Mouse (Mus musculus) adrenal gland (tissue): ENCODE measurements around the gene Calr.

Experiments used
- intact Hi-C: fragments of 180-260 bp; cut with DNase I; formaldehyde crosslinking; loops from one replicate; pipeline ENCODE4 v1.15.1; 2025
- long read RNA-seq, 2 experiments: library from polyadenylated mRNA; unstranded; transcript quantifications; one replicate each; pipeline ENCODE4 v2.0.0; 2020; ENCODE audit warnings: borderline replicate concordance in 1 of 2; ENCODE audit not compliant: insufficient replicate concordance in 1 of 2

Gene Calr
- long read RNA-seq, experiment 1, transcript Calr-201 (9 exons, 2,184 nt): major isoform, 59 of 77 reads
- long read RNA-seq, experiment 1, partial matches to known transcripts: 14 of 77 reads
- long read RNA-seq, experiment 1, other reads (novel, unspliced or antisense): 4 of 77 reads
- long read RNA-seq, experiment 2, transcript Calr-201 (9 exons, 2,184 nt): major isoform, 47 of 74 reads
- long read RNA-seq, experiment 2, transcript Calr-204 (5 exons, 943 nt): minor isoform, 5 of 74 reads
- long read RNA-seq, experiment 2, partial matches to known transcripts: 14 of 74 reads
- long read RNA-seq, experiment 2, other reads (novel, unspliced or antisense): 8 of 74 reads

DNA sequence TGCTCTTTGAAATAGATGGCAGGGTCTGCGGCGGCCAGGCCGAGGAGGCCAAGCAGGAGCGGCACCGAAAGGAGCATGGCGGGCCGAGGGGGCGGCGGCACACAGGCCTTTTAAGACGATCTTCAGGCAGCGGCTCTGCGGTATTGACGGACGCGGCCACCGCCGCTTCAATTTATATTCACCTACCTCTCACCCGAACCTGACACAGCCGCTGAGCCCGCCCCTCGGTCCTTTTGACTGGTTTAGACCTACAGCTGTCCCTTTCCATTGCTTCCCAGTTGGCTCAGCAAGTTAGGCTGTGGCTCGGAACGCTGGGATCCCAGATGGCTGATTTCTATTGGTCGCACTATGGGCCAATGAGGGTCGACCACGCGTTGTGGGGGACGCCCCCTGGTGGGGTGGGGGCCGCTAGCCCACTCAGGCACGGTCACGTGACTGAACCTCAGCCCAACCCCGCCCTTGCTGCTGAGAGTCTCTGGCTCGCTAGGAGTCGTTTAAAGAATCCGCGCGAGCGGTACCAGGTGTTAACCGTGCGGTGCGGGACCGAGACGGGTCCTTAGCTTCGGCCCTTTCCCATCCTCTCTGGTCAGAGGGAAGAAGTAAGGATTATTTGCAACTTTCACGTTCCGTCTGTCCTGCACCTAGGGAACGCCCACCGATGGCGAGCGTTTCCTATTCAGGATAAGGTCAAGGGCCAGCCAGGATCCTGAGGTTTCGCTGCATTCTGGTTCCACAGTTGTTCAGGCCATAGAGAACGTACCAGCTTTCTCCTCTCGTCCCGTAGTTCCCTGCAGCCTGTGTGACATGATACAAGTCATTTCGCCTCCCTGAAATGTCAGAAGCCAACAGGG lies at the start of gene Calr:
Gene Calr, minus strand, starts transcription at position 213 of the 851 bp plus-strand sequence.
- intact Hi-C loops: no loop called here

DNA sequence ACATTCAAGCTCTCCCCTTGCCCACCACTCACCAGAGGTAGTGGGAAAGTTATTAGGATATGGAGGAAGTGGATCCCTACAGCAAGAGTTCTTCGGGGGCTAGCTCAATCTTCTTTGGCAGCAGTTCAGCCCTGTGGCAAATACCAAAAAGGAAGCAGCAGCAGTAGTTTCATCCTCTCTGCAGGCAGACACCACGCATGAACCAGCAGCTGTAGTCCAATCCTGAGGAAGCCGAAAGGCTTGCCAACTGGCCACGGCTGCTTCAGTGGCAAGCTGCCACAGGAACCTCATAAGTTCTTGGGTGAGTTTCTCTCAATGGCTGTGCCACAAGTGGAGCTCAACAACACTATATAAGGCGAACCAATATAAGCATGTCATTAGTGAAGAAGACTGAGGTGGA lies 49.2 kb upstream of the Calr start:
- intact Hi-C loops: no loop called here

- intact Hi-C loops: no loop called here
These were observed 47.0 kb upstream of the Calr start, which contains the start of gene Gcdh for GRCm38 (mm10) chr8:84893709-84894134. Gene Gcdh (minus strand): TSS chr8:84893921.

- intact Hi-C loops: no loop called here
These were observed 46.4 kb upstream of the Calr start for GRCm38 (mm10) chr8:84892993-84893708.

- intact Hi-C loops: no loop called here
These were observed 42.4 kb upstream of the Calr start for GRCm38 (mm10) chr8:84889141-84889540.

DNA sequence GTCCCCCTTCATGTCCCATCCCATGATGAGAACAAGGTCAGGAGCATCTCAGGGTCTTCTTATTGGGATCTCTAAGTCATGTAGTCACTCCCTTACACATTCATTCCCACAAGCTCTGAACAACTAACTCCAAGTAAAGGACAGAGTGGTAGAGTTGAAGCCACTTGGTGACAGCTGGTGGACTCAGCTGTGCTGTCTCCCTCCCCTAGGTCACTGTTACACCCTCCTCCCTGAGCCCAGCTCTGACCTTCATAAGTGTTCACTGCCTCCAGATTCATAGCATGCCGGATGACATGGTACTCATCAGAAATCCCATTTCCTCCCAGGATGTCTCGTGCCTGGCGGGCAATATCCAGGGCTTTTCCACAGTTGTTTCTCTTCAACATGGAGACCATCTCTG lies 41.5 kb upstream of the Calr start:
- intact Hi-C loops: no loop called here

- intact Hi-C loops: no loop called here
These were observed 38.0 kb upstream of the Calr start for GRCm38 (mm10) chr8:84884728-84885127.

DNA sequence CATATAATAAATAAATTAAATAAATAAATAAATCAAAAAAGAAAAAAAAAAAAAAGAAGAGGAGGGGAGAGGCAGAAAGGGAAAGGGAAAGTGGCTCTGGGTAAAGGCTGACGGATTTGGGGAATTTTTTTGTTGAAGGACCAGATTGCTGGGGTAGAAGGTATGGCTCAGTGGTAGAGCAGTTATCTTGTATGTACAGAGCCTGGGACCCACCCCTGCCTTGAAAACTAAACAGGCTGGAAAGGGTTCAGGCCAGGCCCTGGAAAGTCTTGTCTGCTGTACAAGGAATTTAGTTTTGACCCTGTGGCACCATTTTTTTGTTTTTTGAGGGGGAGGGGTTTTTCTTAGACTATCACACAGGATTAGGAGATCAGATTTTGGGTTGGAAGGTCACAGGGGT lies 32.2 kb upstream of the Calr start:
- intact Hi-C loops: no loop called here

DNA sequence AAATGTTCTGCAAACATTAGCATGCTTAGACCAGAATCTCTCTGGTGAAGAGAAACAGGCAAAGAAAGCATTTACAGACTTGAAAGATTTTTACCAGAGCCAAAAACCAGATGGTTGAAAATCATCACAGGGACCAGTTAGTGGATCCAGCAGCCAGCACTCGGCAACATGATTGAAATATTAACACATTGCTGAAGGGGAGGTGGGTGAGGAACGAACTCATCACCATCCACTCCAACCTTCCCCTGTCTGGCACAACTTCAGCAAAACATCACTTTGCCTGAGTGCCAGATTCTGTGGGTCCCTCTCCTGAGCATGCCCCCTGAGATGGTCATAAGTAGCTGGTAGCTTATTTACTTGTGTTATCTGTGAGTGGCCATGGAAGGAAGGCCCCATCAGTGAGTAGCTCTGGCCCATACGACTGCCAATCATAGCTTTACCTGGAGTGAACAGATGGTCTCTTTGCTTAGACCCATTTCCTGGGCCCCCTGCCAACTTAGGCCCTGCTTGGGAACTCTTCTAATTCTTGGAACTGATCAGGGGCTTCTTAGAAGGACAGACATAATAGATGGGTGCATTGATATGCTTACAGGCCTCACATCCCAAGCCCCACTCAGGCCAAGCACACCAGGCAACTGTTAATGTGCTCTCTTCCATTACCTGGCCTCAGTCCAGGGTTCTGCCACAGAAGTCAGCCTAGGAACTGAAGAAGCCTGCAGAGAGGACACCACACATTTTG lies 30.7 kb upstream of the Calr start:
- intact Hi-C loops: no loop called here

- intact Hi-C loops: no loop called here
These were observed 27.6 kb upstream of the Calr start for GRCm38 (mm10) chr8:84874339-84874738.

DNA sequence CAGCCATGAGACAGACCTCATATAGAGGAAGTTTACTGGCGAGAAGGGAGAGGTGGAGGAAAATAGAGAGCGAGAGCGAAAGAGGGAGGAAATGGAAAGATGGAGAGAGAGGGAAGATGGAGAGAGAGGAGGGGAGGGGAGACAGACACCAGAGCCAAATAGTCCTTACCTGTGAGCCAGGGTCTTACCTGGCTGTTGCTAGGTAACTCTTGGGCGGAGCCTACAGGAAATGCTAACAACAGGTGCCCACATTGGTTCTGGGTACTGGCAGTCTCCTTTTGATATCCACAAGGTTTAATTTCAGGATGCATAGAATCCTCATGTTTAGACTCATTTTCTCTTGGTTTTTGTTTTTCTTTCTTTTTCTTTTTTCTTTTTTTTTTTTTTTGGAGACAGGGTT lies 26.3 kb upstream of the Calr start:
- intact Hi-C loops: no loop called here

DNA sequence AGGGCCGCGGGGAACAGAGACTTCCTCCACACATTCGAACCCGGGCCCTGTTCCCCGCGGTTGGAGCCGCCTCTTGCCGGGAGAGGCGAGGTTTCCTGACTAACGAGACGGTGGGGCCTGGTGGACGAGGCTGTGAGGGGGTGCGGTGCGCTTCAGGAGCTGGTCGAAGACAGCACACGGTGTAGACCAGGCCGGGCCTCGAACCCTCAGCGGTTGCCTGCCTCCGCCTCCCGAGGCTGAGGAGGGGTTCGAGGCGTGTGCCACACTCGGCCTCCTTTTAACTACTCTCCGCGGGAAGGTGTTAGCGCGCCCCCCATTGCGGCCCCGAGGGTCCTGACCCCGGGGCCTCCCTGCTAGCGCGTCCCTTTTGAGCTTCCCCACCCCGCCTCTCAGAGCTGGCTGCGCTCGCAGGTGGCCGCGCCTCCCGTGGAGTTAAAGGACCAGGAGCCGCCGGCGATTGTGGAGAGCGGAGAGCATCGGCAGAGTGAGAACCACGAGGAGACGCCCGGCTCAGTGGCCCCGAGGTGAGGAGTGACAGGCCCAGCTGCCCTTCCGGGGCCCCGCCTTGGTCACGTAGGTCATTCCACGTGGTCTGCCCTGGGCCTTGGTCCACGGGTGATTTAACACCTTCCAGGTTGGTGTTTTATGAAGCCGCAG lies 25.7 kb upstream of the Calr start:
- intact Hi-C loops: no loop called here

DNA sequence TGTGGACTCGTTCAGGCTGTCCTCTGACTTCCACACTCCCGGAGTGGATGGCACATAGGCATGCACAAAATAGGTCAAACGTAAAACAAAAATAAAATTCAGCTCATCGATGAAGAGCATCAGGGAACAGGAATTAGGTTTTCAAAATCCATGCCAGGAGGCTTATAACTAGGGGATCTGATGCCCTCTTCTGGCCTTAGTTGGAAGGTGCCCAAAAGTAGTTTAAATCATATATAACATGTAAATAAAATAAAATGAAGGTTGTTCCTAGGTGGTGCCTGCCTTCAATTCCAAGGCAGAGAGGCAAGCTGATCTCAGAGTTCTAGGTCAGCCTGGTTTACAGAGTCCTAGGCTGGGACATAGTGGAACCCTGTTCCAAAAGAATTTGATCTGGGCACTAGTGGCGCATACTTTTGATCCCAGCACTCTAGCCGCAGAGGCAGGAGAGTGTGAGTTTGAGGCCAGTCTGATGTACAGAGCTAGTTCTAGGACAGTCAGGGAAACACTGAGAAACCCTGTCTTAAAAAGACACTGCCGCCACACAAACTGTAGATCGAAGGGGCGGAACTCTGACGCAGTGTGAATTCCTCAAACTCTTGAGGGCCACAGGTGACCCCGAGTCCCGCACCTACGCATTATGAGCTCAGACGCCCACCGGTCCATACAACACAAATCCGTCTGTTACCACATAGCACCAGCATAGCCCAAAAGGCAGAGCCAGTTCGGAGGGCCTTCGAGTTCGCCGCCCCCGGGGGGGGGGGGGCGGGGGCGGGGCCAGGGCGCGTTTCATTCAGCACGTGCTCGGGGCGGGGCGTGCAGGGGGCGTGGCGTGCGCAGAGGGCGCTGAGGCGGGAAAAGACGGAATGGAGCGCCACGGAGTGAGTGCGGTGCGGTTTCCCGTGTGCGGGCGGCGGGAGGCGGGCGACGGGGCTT lies 24.9 kb upstream of the Calr start, which contains the start of gene Syce2:
Gene Syce2, plus strand, starts transcription at position 736 of the 933 bp plus-strand sequence.
- intact Hi-C loops: no loop called here

GRCm38 (mm10) chr8:84856864-84857441 lies 10.2 kb upstream of the Calr start, which contains the start of gene Farsa:
Gene Farsa (plus strand): TSS chr8:84856989.
- intact Hi-C loops: no loop called here

GRCm38 (mm10) chr8:84856434-84856833 lies 9.7 kb upstream of the Calr start:
- intact Hi-C loops: no loop called here

DNA sequence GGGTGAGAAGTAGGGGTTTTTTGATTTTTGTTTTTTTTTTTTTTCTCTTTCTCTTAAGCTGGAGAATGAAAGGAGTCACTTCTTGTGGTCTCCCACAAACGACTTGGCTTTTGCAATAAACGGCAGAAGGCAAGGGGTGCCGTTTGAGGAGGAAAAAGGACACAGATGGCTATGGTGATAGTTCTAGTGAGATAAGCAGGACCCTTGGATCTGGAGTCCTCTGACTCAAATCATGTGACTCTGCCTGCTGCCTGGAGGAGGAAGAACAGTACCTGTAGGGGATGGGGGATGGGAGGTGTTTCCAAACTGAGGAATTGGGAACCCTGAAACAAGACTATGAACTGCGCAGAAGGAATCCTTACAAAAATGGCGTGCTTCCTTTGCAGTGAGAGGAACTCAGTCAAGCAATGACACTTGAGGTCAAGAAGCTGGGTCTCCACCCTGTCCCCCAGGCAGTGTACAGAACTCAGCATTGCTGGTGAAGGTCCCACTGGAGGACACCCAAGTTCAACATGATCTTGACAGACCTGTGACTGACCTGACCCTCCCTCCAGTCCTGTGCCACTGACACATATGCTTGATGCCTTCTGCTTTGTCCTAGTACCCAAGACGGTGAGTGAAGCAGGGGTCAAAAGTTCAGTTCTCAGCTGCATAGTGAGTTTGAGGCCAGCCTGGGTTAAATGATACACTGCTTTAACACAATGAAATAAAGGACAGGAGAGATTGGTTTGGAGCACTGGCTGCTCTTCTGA lies 1.1 kb upstream of the Calr start:
- intact Hi-C loops: no loop called here

- intact Hi-C loops: no loop called here
These were observed 526 bp downstream of the Calr start for GRCm38 (mm10) chr8:84846094-84846721.
